Mouse (Mus musculus) hindbrain, embryonic 15.5 days (tissue): ENCODE measurements at regions not wholly inside any gene's neighbourhood (a gene's known extent, or its start where the extent isn't known, plus 50 kb on each side); places are given as distances from the start of the nearest gene placed in this dataset.
"Not testable (repeated sequence)": the region's sequence is repeated elsewhere in the genome, so short reads cannot be mapped to it uniquely, and the experiment has no call there.

Experiments used
- ATAC-seq: fragments of 200-750 bp; cut with Nextera tagmentation; 2 replicates; pipeline ENCODE4 v1.8.0; 2017; ENCODE audit warnings: low read depth, moderate number of reproducible peaks, moderate TSS enrichment; ENCODE audit not compliant: low FRiP score
- H3K27ac ChIP-seq: fragments of 300-500 bp; sonication (generic); replicated peaks from 2 replicates; pipeline ENCODE4 v1.5.1; 2015; ENCODE audit warnings: mild to moderate bottlenecking, inconsistent platforms
- H3K27me3 ChIP-seq: fragments of 300-500 bp; sonication (generic); 2 replicates; pipeline ENCODE4 v1.6.1; 2015; ENCODE audit warnings: control low read depth, inconsistent platforms
- H3K36me3 ChIP-seq: fragments of 300-500 bp; sonication (generic); 2 replicates; pipeline ENCODE4 v1.6.1; 2015; ENCODE audit warnings: control low read depth, inconsistent platforms
- H3K4me1 ChIP-seq: fragments of 300-500 bp; sonication (generic); replicated peaks from 2 replicates; pipeline ENCODE4 v1.6.1; 2015; ENCODE audit warnings: control low read depth, inconsistent platforms
- H3K4me2 ChIP-seq: fragments of 300-500 bp; sonication (generic); 2 replicates; pipeline ENCODE4 v1.6.1; 2015; ENCODE audit warnings: moderate library complexity, mild to moderate bottlenecking, inconsistent platforms
- H3K4me3 ChIP-seq: fragments of 300-500 bp; sonication (generic); 2 replicates; pipeline ENCODE4 v1.5.1; 2015; ENCODE audit warnings: mild to moderate bottlenecking, inconsistent platforms
- H3K9ac ChIP-seq: fragments of 300-500 bp; sonication (generic); 2 replicates; pipeline ENCODE4 v1.6.1; 2015; ENCODE audit warnings: inconsistent platforms
- H3K9me3 ChIP-seq: fragments of 300-500 bp; sonication (generic); 2 replicates; pipeline ENCODE4 v1.6.1; 2016; ENCODE audit warnings: control low read depth, inconsistent platforms
- WGBS: fragments of 180-500 bp; shearing (Covaris S2); methylation state at CpG from one replicate; pipeline ENCODE4 v1.1.7; 2015; 5-methylcytosine and 5-hydroxymethylcytosine counted together

- no peaks in the 10 kb centered on the region for H3K9me3 ChIP-seq
- no peaks in the 10 kb centered on the region for H3K27me3 ChIP-seq
- no peak overlapping the region for H3K9ac ChIP-seq
- no peaks in the 10 kb centered on the region for H3K4me1 ChIP-seq
- H3K4me2 ChIP-seq, result no peak overlapping the region
- ATAC-seq, result no peak
- no peak overlapping the region for H3K27ac ChIP-seq
- WGBS, result 100% methylated on average over 1 of the region's 1 CpGs
- no peak overlapping the region for H3K4me3 ChIP-seq
- no peaks in the 10 kb centered on the region for H3K36me3 ChIP-seq
These were observed 116.8 kb upstream of the Mettl4 start for GRCm38 (mm10) chr17:94866630-94867029.

DNA sequence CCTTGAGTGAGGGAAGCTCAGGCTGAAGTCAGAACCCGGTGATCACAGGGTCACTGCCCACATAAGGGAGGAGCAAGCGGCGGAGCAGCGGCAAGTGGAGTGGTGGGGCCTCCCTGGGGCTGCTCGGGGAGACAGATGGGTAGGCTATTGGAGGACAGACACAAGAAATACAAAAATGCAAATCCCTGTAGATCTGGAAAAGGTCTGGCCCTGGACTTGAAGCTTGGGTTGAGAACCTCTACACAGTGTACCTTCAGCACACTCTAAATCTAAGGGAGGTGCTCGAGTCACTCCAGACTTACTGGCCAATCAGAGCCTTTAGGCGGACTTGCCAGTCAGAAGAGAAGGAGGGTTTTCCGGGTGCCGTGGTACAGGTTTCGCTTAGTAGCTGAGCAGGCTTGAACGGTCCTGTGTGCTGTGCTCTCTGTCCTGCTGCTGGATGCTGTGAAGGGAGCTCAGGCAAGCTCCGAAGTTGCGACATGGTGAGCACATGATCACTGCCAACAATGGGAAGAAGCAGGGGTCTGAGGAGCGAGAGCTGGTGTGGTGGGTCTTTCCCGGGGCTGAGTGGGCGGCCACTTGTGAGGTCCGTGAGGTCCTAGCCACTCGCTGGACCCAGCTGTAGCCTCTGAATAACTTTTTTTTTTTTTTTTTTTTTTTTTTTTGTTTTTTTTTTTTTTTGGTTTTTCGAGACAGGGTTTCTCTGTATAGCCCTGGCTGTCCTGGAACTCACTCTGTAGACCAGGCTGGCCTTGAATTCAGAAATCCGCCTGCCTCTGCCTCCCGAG is 114.9 kb upstream of the Mettl4 start:
- Histone ChIP-seq H3K4me2 (peak overlapping the region; percentile 75), H3K27ac (peak overlapping the region; percentile 64; the same call in 1 of the 2 replicates), H3K4me3 (peak overlapping the region; percentile 55), H3K9ac (peak overlapping the region; percentile 49)
- H3K4me1 ChIP-seq, H3K27me3 ChIP-seq, H3K36me3 ChIP-seq, H3K9me3 ChIP-seq: not testable (repeated sequence)
- ATAC-seq, result peak; percentile 99
- WGBS, result 16% methylated on average over 21 of the region's 21 CpGs

DNA sequence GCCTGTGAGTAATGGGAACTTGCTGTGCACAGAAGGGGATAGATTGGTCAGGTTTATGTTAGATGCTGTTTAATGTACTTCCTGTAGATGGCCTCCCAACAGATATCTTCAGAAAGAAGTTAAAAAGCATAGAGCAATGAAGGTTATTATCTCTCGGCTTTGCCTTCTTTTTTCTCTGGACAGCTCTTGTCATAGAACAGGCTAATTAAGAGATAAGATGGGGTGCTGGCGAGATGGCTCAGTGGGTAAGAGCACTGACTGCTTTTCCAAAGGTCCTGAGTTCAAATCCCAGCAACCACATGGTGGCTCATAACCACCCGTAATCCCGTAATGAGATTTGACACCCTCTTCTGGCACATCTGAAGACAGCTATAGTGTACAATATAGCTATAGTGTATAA is 104.9 kb upstream of the Mettl4 start:
- 88% methylated on average over 4 of the region's 4 CpGs for WGBS
- H3K27me3 ChIP-seq, H3K4me3 ChIP-seq: not testable (repeated sequence)

GRCm38 (mm10) chr17:94834446-94835117 is 84.8 kb upstream of the Mettl4 start:
- no peaks in the 10 kb centered on the region for H3K27me3 ChIP-seq
- ATAC-seq, result peak; percentile 100
- peak overlapping the region; percentile 87 for H3K27ac ChIP-seq
- H3K4me3 ChIP-seq, result peak overlapping the region; percentile 79
- H3K9ac ChIP-seq, result peak overlapping the region; percentile 67
- peaks cover 16% of the 10 kb centered on the region for H3K36me3 ChIP-seq
- WGBS, result 1% methylated on average over 20 of the region's 20 CpGs
- H3K4me1 ChIP-seq, result peaks cover 16% of the 10 kb centered on the region
- H3K4me2 ChIP-seq, result peak overlapping the region; percentile 87
- H3K9me3 ChIP-seq, result no peaks in the 10 kb centered on the region

More for the DNA sequence above, 104.9 kb upstream of the Mettl4 start:
- not testable (repeated sequence) for H3K9me3 ChIP-seq, H3K9ac ChIP-seq, H3K4me2 ChIP-seq, H3K27ac ChIP-seq, H3K36me3 ChIP-seq, H3K4me1 ChIP-seq, ATAC-seq

DNA sequence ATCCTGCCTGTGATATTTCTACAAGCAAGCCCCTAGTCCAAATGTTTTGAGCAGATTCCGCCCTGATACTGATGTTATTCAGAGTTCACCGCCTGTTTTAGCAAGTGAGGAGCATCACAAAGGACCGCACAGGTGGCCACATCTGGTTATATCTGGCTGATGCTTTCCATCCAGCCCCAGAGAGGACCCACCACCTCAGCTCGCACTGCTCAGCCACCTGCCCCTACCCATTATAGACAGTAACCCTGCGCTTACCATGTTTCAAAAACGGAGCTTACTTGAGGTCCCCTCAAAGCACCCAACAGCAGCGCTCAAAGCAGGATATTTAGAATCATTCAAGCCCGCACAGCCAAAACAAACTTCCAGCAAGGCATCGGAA is 84.2 kb upstream of the Mettl4 start:
- Histone ChIP-seq H3K4me1 (peaks cover 16% of the 10 kb centered on the region), H3K27ac (peak overlapping the region; percentile 87), H3K4me3 (peak overlapping the region; percentile 79), H3K9ac (peak overlapping the region; percentile 67), H3K4me2 (peak overlapping the region; percentile 87), H3K36me3 (peaks cover 20% of the 10 kb centered on the region)
- not testable (repeated sequence) for H3K27me3 ChIP-seq, H3K9me3 ChIP-seq, ATAC-seq
- 4% methylated on average over 9 of the region's 9 CpGs for WGBS

- not testable (repeated sequence) for H3K9ac ChIP-seq, H3K4me1 ChIP-seq, ATAC-seq, H3K27me3 ChIP-seq, H3K27ac ChIP-seq, H3K4me2 ChIP-seq, H3K4me3 ChIP-seq
- H3K9me3 ChIP-seq, result peaks cover 30% of the 10 kb centered on the region
- WGBS, result 88% methylated on average over 1 of the region's 1 CpGs
- H3K36me3 ChIP-seq, result peaks cover 43% of the 10 kb centered on the region
These were observed 76.6 kb upstream of the Mettl4 start for GRCm38 (mm10) chr17:94826415-94826814.

- Histone ChIP-seq H3K9me3 (peaks cover 5% of the 10 kb centered on the region; the same call in 1 of the 2 replicates), H3K27me3 (no peaks in the 10 kb centered on the region), H3K4me1 (no peaks in the 10 kb centered on the region), H3K36me3 (peaks cover 10% of the 10 kb centered on the region), H3K4me3 (no peak overlapping the region), H3K4me2 (no peak overlapping the region), H3K9ac (no peak overlapping the region), H3K27ac (no peak overlapping the region)
- no peak for ATAC-seq
These were observed 58.9 kb upstream of the Mettl4 start for GRCm38 (mm10) chr17:94808758-94809157.
